Mouse (Mus musculus) cortical plate, adult 2 months (tissue): ENCODE measurements at regions not wholly inside any gene's neighbourhood (a gene's known extent, or its start where the extent isn't known, plus 50 kb on each side); places are given as distances from the start of the nearest gene placed in this dataset.

Experiments used
- CTCF ChIP-seq: fragments of 200-500 bp; IDR thresholded peaks from 2 replicates; pipeline ENCODE4 v1.5.1; 2011; ENCODE audit warnings: mild to moderate bottlenecking, control low read depth, low read length; ENCODE audit not compliant: insufficient read depth; ENCODE audit errors: extremely low read depth
- POLR2A ChIP-seq: fragments of 200-500 bp; IDR thresholded peaks from 2 replicates; pipeline ENCODE4 v1.6.1; 2011; ENCODE audit warnings: mild to moderate bottlenecking, low read length, control low read depth; ENCODE audit not compliant: insufficient read depth; ENCODE audit errors: extremely low read depth

- TF ChIP-seq CTCF (no peak), POLR2A (no peak)
Measured at GRCm38 (mm10) chr2:160246356-160246755, 87.6 kb downstream of the Gm826 start.
